Mouse (Mus musculus) granulocyte monocyte progenitor cell, adult 5-6 weeks (primary cell): ENCODE measurements around the gene Pigk. TPM values are rescaled to one million over a fixed set of nuclear protein-coding genes. Genes with fewer than 3 reads are reported as not detected.
"Not testable (repeated sequence)": the region's sequence is repeated elsewhere in the genome, so short reads cannot be mapped to it uniquely, and the experiment has no call there.

Experiments used
- ATAC-seq: replicated peaks from 2 replicates; pipeline ENCODE4 v1.8.0; 2016; ENCODE audit warnings: mild to moderate bottlenecking, moderate TSS enrichment, inconsistent platforms; ENCODE audit not compliant: poor library complexity, severe bottlenecking
- total RNA-seq, 2 experiments: library from RNA; stranded (forward) in 1 of 2; stranded (reverse) in 1 of 2; fragments of 200-712, 200-1000 nt in 1 of 2; fragments of >200 nt in 1 of 2; fragmentation: Nextera tagmentation in 1 of 2; gene quantifications; 2 replicates each; pipeline ENCODE4 v1.2.3; 2014 to 2017

Pigk gene
- total RNA-seq, 2 experiments from 2014 or later, result 22.2 to 56.7 TPM

DNA sequence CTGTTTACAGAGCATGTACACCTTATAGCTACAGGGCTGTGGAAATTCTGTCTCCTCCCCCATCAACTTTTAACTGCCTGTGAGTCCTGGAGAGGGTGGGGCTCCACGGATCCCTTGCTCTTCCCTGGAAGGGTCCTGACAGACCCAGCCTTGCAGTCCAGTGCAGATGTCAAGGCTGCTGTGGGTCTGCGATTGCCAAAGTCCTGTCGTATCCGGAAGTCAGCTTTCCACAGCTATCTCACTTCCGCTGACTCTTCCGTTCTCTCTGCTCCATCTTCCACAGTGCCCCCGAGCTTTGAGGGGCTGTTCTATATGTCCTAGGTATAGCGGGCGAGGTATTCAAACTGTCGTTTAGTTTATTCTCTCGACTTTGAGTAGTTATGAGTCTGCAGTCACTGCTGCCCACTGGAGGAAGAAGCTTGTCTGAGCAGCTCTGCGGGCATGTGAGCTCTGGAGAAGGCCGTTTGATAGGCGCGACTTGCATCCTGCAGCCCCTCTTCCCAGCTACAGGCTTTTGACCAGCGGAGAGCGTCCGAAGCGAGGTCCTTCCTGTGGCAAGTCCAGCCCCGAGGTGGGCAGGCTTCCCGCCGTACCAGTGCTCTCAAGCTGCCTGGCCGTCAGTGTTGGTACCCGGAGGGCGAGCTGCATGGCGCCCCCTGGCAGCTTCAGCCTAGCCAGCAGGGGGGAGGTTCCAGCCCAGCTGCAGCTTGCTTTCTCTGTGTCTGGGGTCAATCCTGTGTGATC is 49.4 kb downstream of the Pigk start:
- peak; percentile 81 for ATAC-seq

GRCm38 (mm10) chr3:152764516-152765312 is 50.8 kb downstream of the Pigk start:
- ATAC-seq, result no peak

DNA sequence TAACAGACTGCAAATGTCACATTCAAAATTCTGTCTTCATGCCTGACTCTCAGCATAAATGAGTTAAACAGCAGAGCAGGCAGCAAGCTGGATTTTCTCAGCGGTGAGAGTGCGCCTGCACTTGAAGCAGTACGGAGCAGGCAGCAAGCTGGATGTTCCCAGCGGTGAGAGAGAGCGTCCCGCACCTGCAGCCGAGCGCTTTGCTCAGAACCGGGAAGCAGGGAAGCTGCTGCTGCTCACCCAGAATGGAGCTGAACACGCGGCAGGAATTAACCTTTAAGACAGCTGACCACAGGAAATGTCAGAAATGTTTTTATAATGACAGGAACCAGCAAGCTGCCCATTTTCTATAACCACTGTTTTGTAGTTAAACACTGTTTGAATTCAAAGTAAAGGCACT is 53.6 kb downstream of the Pigk start:
- no peak for ATAC-seq

DNA sequence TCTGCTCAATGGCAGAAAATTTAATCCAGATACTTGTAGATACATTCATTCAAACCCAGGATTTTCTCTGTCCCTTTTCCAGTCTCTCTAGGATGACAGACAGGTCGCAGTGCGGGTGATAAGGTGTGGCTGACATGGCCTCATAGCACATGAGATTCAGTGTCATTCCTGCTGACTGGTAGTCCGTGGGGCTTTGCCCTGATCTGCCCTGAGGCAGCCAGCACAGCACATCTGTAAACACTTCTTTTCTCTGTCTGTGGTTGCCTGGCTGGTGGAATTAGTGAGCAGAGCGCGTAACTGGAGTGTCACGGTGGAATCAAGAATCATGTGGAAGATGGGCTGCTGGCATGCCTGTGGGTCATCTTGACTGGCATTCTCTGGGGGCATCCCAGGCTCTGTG is 56.2 kb downstream of the Pigk start:
- ATAC-seq, result no peak

GRCm38 (mm10) chr3:152776363-152776762 is 62.5 kb downstream of the Pigk start:
- ATAC-seq, result no peak

DNA sequence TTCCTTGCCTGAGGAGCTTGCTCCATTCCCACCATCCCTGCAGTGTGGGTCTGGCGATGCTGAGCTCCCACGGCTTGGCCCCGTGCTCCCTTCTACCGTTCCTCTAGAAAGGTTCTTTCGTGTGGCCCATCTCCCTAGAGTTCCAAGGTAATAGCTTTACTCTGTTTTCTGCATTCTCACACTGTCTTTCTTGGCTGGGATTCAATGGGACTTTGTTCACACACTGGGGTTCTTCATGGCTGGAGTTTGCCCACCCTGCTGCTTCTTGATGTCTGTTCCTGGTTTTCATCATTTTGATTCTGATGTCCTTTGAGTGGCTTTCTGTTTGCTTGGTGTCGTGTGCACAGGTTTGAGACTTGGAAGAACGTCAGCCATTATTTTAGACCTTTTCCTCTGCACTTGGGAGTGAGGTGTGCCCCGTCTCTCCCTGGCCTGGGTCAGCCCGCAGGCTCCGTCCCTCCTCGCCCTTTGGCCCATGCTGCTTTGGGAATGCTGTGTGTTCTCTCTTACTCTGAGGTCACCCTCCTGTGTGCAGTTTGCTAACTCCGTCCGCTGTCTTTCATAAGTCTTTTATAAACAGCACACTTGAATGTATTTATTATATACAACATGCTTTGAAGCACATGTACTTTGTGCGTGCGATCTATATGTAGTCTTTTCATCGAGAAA is 63.1 kb downstream of the Pigk start:
- no peak for ATAC-seq

GRCm38 (mm10) chr3:152779819-152780218 is 65.9 kb downstream of the Pigk start:
- no peak for ATAC-seq

DNA sequence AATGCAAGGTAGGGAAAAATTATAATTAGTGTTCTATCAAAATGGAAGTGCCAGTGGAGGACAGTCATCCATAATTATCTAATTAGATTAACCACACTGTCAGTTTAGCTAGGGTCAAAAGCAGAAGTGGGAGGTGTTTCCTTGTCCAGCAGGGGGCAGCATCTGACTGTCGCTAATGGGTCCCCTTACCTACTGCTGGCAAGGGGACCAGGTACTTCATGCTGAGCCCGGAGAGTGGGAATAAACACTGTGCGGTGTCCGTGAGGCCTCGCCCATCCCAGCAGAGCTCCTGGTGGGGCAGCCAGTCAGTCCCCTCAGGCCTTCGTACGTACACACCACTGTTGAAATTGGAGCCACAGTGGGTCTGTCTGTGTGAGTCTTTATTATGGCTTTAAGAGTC is 69.9 kb downstream of the Pigk start:
- peak; percentile 95 for ATAC-seq

DNA sequence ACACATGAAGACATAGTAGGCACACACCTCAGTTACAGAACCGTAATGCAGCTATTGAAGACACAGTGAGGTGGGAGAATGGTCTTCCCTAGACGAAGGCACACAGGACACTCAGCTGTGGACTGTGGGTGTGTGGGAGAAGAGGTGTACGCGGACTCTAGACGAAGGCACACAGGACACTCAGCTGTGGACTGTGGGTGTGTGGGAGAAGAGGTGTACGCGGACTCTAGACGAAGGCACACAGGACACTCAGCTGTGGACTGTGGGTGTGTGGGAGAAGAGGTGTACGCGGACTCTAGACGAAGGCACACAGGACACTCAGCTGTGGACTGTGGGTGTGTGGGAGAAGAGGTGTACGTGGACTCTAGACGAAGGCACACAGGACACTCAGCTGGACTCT is 70.5 kb downstream of the Pigk start:
- ATAC-seq, result not testable (repeated sequence)

- not testable (repeated sequence) for ATAC-seq
Measured at GRCm38 (mm10) chr3:152788301-152788953, 74.5 kb downstream of the Pigk start.

GRCm38 (mm10) chr3:152792601-152793000 is 78.7 kb downstream of the Pigk start:
- ATAC-seq, result no peak

GRCm38 (mm10) chr3:152793006-152793405 is 79.1 kb downstream of the Pigk start:
- no peak for ATAC-seq

- ATAC-seq, result no peak
Measured at GRCm38 (mm10) chr3:152796216-152796615, 82.3 kb downstream of the Pigk start.

GRCm38 (mm10) chr3:152797354-152797753 is 83.5 kb downstream of the Pigk start:
- no peak for ATAC-seq

DNA sequence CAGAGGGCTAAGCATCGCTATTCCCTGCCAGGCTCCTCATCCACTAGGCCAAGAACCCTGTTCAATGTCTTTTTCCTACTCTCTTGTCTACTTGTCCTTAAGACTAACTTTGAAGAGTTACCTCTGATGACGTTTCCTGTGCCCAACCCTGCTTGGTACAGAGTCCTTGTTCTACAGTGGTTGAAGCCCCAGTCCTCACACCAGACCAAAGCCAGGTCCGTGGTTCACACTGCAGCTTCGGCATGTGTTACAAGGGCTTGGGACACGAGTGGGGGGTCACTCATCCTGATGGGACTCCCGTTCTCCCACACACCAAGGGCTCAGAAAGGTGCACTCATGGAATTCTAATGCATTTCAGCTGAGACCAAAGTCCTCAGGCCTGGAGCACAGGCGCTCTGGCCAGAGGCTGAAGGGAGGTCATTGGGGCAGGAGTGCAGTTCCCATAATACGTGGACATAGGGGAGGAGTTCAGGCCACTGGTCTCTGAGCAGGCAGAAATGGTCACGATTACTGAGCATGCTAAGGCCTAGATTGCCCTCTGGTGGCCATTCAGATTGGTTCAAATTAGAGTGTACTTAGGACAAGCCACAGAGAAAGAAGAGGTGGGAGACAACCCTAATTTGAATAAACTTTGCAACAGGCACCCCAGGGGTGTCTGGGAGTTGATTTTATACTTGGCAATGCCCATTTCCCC is 86.0 kb downstream of the Pigk start:
- peak; percentile 69 for ATAC-seq

DNA sequence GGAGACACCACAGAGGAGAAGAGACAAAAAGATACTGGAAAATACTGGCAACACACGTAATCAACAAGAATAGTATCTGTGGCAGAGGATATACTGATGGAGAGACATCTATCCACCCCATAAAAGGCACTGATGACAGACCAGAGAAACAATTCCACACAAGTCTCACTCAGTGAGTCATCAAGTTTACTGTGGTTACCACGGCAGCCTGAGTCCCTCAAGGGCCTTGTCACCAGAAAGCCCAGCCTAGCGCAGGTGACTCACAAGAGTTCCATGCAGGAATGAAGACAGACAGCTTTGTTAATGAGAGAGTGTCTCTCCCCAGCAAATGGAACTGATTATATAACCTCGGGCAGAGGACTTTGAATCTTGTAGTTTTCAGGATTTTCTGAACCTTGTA is 100.0 kb downstream of the Pigk start:
- ATAC-seq, result no peak

- ATAC-seq, result peak; percentile 17
Measured at GRCm38 (mm10) chr3:152815110-152815509, 101.2 kb downstream of the Pigk start.

DNA sequence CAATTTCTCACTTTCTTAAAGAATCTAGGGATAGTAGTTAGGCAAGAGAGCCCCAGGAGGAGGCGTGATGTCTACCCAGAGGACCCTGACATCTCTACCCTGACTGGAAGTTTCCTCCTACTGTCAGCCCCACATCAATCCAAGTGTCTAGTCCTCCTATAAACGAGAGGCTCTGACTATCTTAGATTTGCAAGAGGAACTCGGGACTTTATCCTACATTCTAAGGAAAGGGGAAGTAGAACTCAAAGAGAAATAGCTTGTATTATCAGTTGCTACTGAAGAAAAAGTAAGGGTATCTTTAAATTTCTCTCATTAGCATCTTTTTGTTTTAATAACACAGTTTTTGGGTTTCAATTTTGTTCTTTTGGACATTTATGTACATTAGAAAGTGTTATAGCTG is 106.5 kb downstream of the Pigk start:
- no peak for ATAC-seq

- ATAC-seq, result peak; percentile 86
Measured at GRCm38 (mm10) chr3:152821202-152821601, 107.3 kb downstream of the Pigk start.

- no peak for ATAC-seq
Measured at GRCm38 (mm10) chr3:152831377-152831776, 117.5 kb downstream of the Pigk start.
